Mouse (Mus musculus): Measurements from ENCODE around the gene Hgd.

GRCm38 (mm10) chr16:37546312-37546711 lies 33.6 kb upstream of the Hgd start:
- TF ChIP-seq POLR2A (IDR thresholded peaks at IDR 0.05; ENCODE audit: low read depth, low read length) (no peak), CTCF (IDR thresholded peaks at IDR 0.05; ENCODE audit: extremely low read depth, insufficient read length, insufficient replicate concordance, low read depth, low read length) (no peak)

Data from small intestine, adult 2 months (tissue).